Mouse (Mus musculus) heart, adult 8-10 months (tissue): ENCODE data around the gene Zscan4e. TPM values are rescaled to one million over a fixed set of nuclear protein-coding genes. Genes with fewer than 3 reads are reported as not detected.
"Not testable (repeated sequence)": the region's sequence is repeated elsewhere in the genome, so short reads cannot be mapped to it uniquely, and the experiment has no call there.

Experiments used
- DNase-seq: peaks from one replicate; pipeline ENCODE4 v3.0.0; 2022; ENCODE audit warnings: low spot score
- microRNA-seq: library from miRNA; unstranded; fragments of <30 nt; microRNA quantifications from one replicate; pipeline ENCODE4 v1.2.0, GENCODE M21; 2022
- total RNA-seq, 4 experiments: library from RNA; stranded (reverse); gene quantifications; 2 replicates each; pipeline ENCODE4 v1.2.4; 2022

Gene Zscan4e
- total RNA-seq: not detected

GRCm38 (mm10) chr7:11310582-11310981 is at the start of gene Zscan4e:
Gene Zscan4e (minus strand): TSS chr7:11310682.
- not testable (repeated sequence) for DNase-seq

Small RNA genes lying within 50 kb of the gene (microRNA-seq; reads per million reads assigned to microRNA genes)
- not detected for gene Gm23087
- not detected for gene Gm26248

Other genes starting within 250 kb of the Zscan4e start
- gene Zscan4-ps1, start 241.0 kb downstream of the Zscan4e start, total RNA-seq: not detected
- not detected for gene Zscan4d, start 144.5 kb downstream of the Zscan4e start, total RNA-seq
- gene Zscan4f, start 87.2 kb upstream of the Zscan4e start, total RNA-seq: not detected
- not detected for gene Zscan4-ps2, start 203.6 kb upstream of the Zscan4e start, total RNA-seq